Mouse (Mus musculus) kidney, embryonic 16.5 days (tissue): Measurements from ENCODE around the gene Tbc1d5. TPM values are rescaled to one million over a fixed set of nuclear protein-coding genes. Genes with fewer than 3 reads are reported as not detected.

ENCODE experiments used
- ATAC-seq: fragments of 200-750 bp; cut with Nextera tagmentation; 2 replicates; pipeline ENCODE4 v1.8.0; 2017; ENCODE audit warnings: moderate TSS enrichment; ENCODE audit not compliant: low FRiP score, low TSS enrichment
- H3K27ac ChIP-seq: fragments of 300-500 bp; sonication (generic); 2 replicates; pipeline ENCODE4 v1.5.1; 2014; ENCODE audit warnings: low read length
- H3K27me3 ChIP-seq: fragments of 300-500 bp; sonication (generic); 2 replicates; pipeline ENCODE4 v1.6.1; 2014; ENCODE audit warnings: low read length, control low read depth, mixed read lengths; ENCODE audit not compliant: insufficient read depth
- H3K36me3 ChIP-seq: fragments of 300-500 bp; sonication (generic); 2 replicates; pipeline ENCODE4 v1.6.1; 2014; ENCODE audit warnings: low read length, control low read depth, mixed read lengths; ENCODE audit not compliant: insufficient read depth
- H3K4me1 ChIP-seq: fragments of 300-500 bp; sonication (generic); 2 replicates; pipeline ENCODE4 v1.6.1; 2014; ENCODE audit warnings: low read length, control low read depth, mixed read lengths; ENCODE audit not compliant: insufficient read depth
- H3K4me2 ChIP-seq: fragments of 300-500 bp; sonication (generic); replicated peaks from 2 replicates; pipeline ENCODE4 v1.6.1; 2014; ENCODE audit warnings: low read depth, low read length
- H3K4me3 ChIP-seq: fragments of 300-500 bp; sonication (generic); 2 replicates; pipeline ENCODE4 v1.5.1; 2014; ENCODE audit warnings: mild to moderate bottlenecking, low read length
- H3K9ac ChIP-seq: fragments of 300-500 bp; sonication (generic); replicated peaks from 2 replicates; pipeline ENCODE4 v1.6.1; 2014; ENCODE audit warnings: low read length
- H3K9me3 ChIP-seq: fragments of 300-500 bp; sonication (generic); 2 replicates; pipeline ENCODE4 v1.6.1; 2016; ENCODE audit warnings: low read length, control low read depth
- WGBS: fragments of 180-500 bp; shearing (Covaris S2); extraction: QIAGEN DNeasy Blood & Tissue Kit; methylation state at CpG from one replicate; pipeline ENCODE4 v1.1.7; 2014; 5-methylcytosine and 5-hydroxymethylcytosine counted together
- polyA plus RNA-seq: library from polyadenylated mRNA; unstranded; fragments of >200 nt; fragmentation: Nextera tagmentation; extraction: Ambion mirVana; gene quantifications from 2 replicates; pipeline ENCODE4 v1.2.1, GENCODE M21; 2015

The Tbc1d5 gene
- 12.2 and 13.6 TPM in 2 replicates for polyA plus RNA-seq

GRCm38 (mm10) chr17:51179195-51179953 is at the start of gene Tbc1d5:
Gene Tbc1d5 (minus strand): TSS chr17:51179352.
- no peaks in the 10 kb centered on the region for H3K36me3 ChIP-seq
- H3K9me3 ChIP-seq = no peaks in the 10 kb centered on the region
- peaks cover 9% of the 10 kb centered on the region for H3K4me1 ChIP-seq
- peak within 1 kb of the TSS; percentile 94 for H3K9ac ChIP-seq
- H3K27me3 ChIP-seq = no peaks in the 10 kb centered on the region
- H3K4me3 ChIP-seq = peak within 1 kb of the TSS; percentile 61
- peak within 1 kb of the TSS; percentile 92 for H3K27ac ChIP-seq
- peak; percentile 99 for ATAC-seq
- H3K4me2 ChIP-seq = peak within 1 kb of the TSS; percentile 79
- 2% methylated on average over 53 of the region's 54 CpGs for WGBS

GRCm38 (mm10) chr17:51226056-51226455 is 46.9 kb upstream of the Tbc1d5 start:
- Histone ChIP-seq H3K4me1 (no peaks in the 10 kb centered on the region), H3K9me3 (no peaks in the 10 kb centered on the region), H3K4me3 (no peak overlapping the region), H3K4me2 (no peak overlapping the region), H3K27me3 (no peaks in the 10 kb centered on the region), H3K9ac (no peak overlapping the region), H3K36me3 (no peaks in the 10 kb centered on the region), H3K27ac (no peak overlapping the region)
- 96% methylated on average over 1 of the region's 1 CpGs for WGBS
- ATAC-seq = no peak

DNA sequence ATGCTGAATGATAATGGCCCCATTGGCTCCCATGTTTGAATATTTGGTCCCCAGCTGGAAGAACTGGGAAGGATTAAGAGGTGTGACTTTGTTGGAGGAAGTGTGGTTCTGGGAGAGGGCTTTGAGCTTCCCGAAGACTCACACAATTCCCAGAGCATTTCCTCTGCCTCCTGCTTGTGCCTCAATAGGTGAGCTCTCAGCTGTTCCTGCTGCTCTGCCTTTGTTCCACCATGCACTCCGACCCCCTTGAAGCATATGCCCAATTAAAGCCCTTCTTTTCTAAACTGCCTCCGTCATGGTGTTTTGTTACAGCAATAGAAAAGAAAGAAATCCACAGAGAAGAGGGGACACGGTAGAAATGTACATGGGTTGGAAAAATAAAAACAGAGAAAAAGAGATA is 44.0 kb upstream of the Tbc1d5 start:
- Histone ChIP-seq H3K27me3 (no peaks in the 10 kb centered on the region), H3K4me2 (no peak overlapping the region), H3K36me3 (no peaks in the 10 kb centered on the region), H3K4me1 (no peaks in the 10 kb centered on the region), H3K4me3 (no peak overlapping the region), H3K9me3 (no peaks in the 10 kb centered on the region), H3K27ac (no peak overlapping the region), H3K9ac (no peak overlapping the region)
- WGBS = 51% methylated on average over 4 of the region's 4 CpGs
- no peak for ATAC-seq

DNA sequence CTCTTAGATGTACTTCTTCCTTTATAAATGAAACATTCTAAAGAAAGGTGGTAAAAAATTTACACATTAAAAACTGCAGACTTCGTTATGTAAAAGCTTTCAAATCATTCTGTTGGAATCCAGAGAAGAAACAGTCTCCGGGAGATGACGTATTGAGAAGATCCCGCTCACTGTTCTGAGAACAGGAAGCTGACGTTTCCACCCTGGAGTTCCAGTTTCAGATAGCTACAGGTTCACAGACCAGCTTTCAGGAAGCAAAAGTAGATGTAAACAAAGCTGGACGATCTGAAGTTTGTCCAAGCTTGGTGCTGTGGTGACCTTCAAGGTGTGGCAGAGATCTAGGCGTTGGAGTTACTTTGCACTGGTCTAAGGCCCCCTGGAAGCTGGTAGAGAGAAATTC is 41.9 kb upstream of the Tbc1d5 start:
- ATAC-seq = no peak
- no peak overlapping the region for H3K4me3 ChIP-seq
- H3K9me3 ChIP-seq = no peaks in the 10 kb centered on the region
- no peaks in the 10 kb centered on the region for H3K27me3 ChIP-seq
- 75% methylated on average over 7 of the region's 7 CpGs for WGBS
- H3K4me2 ChIP-seq = no peak overlapping the region
- H3K27ac ChIP-seq = no peak overlapping the region
- no peaks in the 10 kb centered on the region for H3K4me1 ChIP-seq
- H3K9ac ChIP-seq = no peak overlapping the region
- no peaks in the 10 kb centered on the region for H3K36me3 ChIP-seq

DNA sequence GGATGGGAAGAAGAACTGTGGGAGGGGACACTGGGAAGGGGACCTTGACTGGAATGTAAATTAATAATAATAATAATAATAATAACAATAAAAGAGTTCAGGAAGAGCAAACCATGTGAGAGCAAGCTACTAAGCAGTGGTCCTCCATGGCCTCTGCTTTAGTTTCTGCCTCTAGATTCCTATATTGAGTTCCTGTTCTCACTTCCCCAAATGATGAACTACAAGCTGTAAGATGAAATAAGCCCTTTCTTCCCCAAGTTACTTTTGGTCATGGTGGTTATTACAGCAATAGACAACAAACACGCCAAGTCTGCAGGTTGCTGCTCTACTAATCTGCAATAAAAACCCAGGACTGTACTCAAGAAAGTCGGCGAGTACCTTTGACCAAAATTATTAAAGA is 40.7 kb upstream of the Tbc1d5 start:
- Histone ChIP-seq H3K4me3 (no peak overlapping the region), H3K4me2 (no peak overlapping the region), H3K36me3 (no peaks in the 10 kb centered on the region), H3K27ac (no peak overlapping the region), H3K4me1 (no peaks in the 10 kb centered on the region), H3K27me3 (no peaks in the 10 kb centered on the region), H3K9me3 (no peaks in the 10 kb centered on the region), H3K9ac (no peak overlapping the region)
- WGBS = 92% methylated on average over 3 of the region's 3 CpGs
- ATAC-seq = no peak

GRCm38 (mm10) chr17:51216426-51216825 is 37.3 kb upstream of the Tbc1d5 start:
- H3K36me3 ChIP-seq = no peaks in the 10 kb centered on the region
- H3K27me3 ChIP-seq = no peaks in the 10 kb centered on the region
- WGBS = 93% methylated on average over 6 of the region's 6 CpGs
- H3K9ac ChIP-seq = no peak overlapping the region
- H3K4me1 ChIP-seq = no peaks in the 10 kb centered on the region
- no peaks in the 10 kb centered on the region for H3K9me3 ChIP-seq
- no peak overlapping the region for H3K27ac ChIP-seq
- no peak overlapping the region for H3K4me2 ChIP-seq
- no peak overlapping the region for H3K4me3 ChIP-seq
- ATAC-seq = no peak

- H3K9ac ChIP-seq = no peak overlapping the region
- H3K27me3 ChIP-seq = no peaks in the 10 kb centered on the region
- H3K4me2 ChIP-seq = no peak overlapping the region
- no peak overlapping the region for H3K4me3 ChIP-seq
- no peaks in the 10 kb centered on the region for H3K4me1 ChIP-seq
- H3K36me3 ChIP-seq = no peaks in the 10 kb centered on the region
- no peaks in the 10 kb centered on the region for H3K9me3 ChIP-seq
- H3K27ac ChIP-seq = no peak overlapping the region
- ATAC-seq = no peak
- 83% methylated on average over 2 of the region's 2 CpGs for WGBS
Measured at GRCm38 (mm10) chr17:51209565-51209964, 30.4 kb upstream of the Tbc1d5 start.

DNA sequence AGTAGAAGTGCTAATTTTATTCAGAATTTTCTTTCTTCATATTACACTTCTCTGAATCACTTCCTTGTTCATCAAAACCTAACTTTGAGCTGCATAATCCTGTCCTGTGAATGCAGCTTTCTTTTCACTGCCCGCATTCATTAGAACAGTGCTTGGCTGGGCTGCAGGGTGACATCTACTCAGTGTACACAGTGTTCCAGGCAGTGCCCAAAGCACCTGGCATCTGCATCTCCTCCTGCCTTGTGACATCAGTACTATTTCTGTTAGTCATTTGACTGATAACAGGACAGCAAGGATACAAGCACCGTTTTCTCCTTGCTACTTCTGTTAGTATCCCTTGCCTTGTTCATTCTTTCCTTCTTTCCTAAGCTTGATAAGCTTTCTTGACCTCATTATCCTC is 25.5 kb upstream of the Tbc1d5 start:
- 81% methylated on average over 2 of the region's 2 CpGs for WGBS
- Histone ChIP-seq H3K4me3 (no peak overlapping the region), H3K27ac (no peak overlapping the region), H3K9ac (no peak overlapping the region), H3K4me2 (no peak overlapping the region), H3K4me1 (no peaks in the 10 kb centered on the region), H3K36me3 (no peaks in the 10 kb centered on the region), H3K9me3 (no peaks in the 10 kb centered on the region), H3K27me3 (no peaks in the 10 kb centered on the region)
- ATAC-seq = no peak

- ATAC-seq = no peak
- H3K4me2 ChIP-seq = no peak overlapping the region
- no peak overlapping the region for H3K27ac ChIP-seq
- H3K4me1 ChIP-seq = no peaks in the 10 kb centered on the region
- 79% methylated on average over 2 of the region's 2 CpGs for WGBS
- no peaks in the 10 kb centered on the region for H3K27me3 ChIP-seq
- no peaks in the 10 kb centered on the region for H3K36me3 ChIP-seq
- no peak overlapping the region for H3K4me3 ChIP-seq
- no peaks in the 10 kb centered on the region for H3K9me3 ChIP-seq
- H3K9ac ChIP-seq = no peak overlapping the region
Measured at GRCm38 (mm10) chr17:51195561-51195960, 16.4 kb upstream of the Tbc1d5 start.

GRCm38 (mm10) chr17:51194787-51195186 is 15.6 kb upstream of the Tbc1d5 start:
- H3K4me1 ChIP-seq = no peaks in the 10 kb centered on the region
- no peaks in the 10 kb centered on the region for H3K27me3 ChIP-seq
- ATAC-seq = no peak
- WGBS = 78% methylated on average over 2 of the region's 2 CpGs
- no peak overlapping the region for H3K4me3 ChIP-seq
- no peaks in the 10 kb centered on the region for H3K9me3 ChIP-seq
- H3K36me3 ChIP-seq = no peaks in the 10 kb centered on the region
- no peak overlapping the region for H3K4me2 ChIP-seq
- H3K9ac ChIP-seq = no peak overlapping the region
- H3K27ac ChIP-seq = no peak overlapping the region
